Mouse (Mus musculus) ES-E14 (cell line): Measurements from ENCODE around the gene Tsc22d1. TPM values are rescaled to one million over a fixed set of nuclear protein-coding genes. Genes with fewer than 3 reads are reported as not detected.

ENCODE experiments used
- DNase-seq: peaks from one replicate; pipeline ENCODE4 v3.0.0-alpha.2; 2013; ENCODE audit warnings: low read depth, low spot score
- H3K27ac ChIP-seq: 2 replicates; pipeline ENCODE4 v1.5.1; 2012; ENCODE audit warnings: low read depth, mild to moderate bottlenecking, low read length, moderate library complexity, mixed read lengths; ENCODE audit not compliant: poor library complexity, insufficient read depth, severe bottlenecking
- H3K36me3 ChIP-seq: 2 replicates; pipeline ENCODE4 v1.6.1; 2012; ENCODE audit warnings: mild to moderate bottlenecking, low read length, moderate library complexity, mixed read lengths; ENCODE audit not compliant: control insufficient read depth, poor library complexity, insufficient read depth, severe bottlenecking
- H3K4me1 ChIP-seq, 2 experiments: fragments of 150-350 bp in 1 of 2; sonication (generic) in 1 of 2; 2 replicates each; pipeline ENCODE4 v1.6.1; 2012; ENCODE audit warnings: low read length in 2 of 2, mild to moderate bottlenecking in 1 of 2, mixed read lengths in 1 of 2; ENCODE audit not compliant: control insufficient read depth in 2 of 2, insufficient read depth in 2 of 2, poor library complexity in 1 of 2
- H3K4me3 ChIP-seq, 2 experiments: fragments of 150-350 bp in 1 of 2; sonication (generic) in 1 of 2; 2 replicates each; pipeline ENCODE4 v1.5.1; 2012; ENCODE audit warnings: low read length in 2 of 2, low read depth in 1 of 2, mild to moderate bottlenecking in 1 of 2, mixed read lengths in 1 of 2; ENCODE audit not compliant: insufficient read depth in 1 of 2, poor library complexity in 1 of 2, severe bottlenecking in 1 of 2
- H3K9ac ChIP-seq: 2 replicates; pipeline ENCODE4 v1.6.1; 2012; ENCODE audit warnings: low read depth, mild to moderate bottlenecking, low read length, mixed read lengths; ENCODE audit not compliant: poor library complexity, insufficient read depth, severe bottlenecking
- H3K9me3 ChIP-seq: fragments of 150-350 bp; sonication (generic); 2 replicates; pipeline ENCODE4 v1.6.1; 2012; ENCODE audit warnings: low read depth, mild to moderate bottlenecking, low read length; ENCODE audit not compliant: control insufficient read depth, insufficient read depth
- CHD2 ChIP-seq: IDR thresholded peaks from 2 replicates; pipeline ENCODE4 v1.6.1; 2014; ENCODE audit warnings: mild to moderate bottlenecking, low read depth, low read length, inconsistent platforms
- HCFC1 ChIP-seq: IDR thresholded peaks from 2 replicates; pipeline ENCODE4 v1.6.1; 2012; ENCODE audit warnings: low read length, inconsistent platforms, borderline replicate concordance; ENCODE audit not compliant: insufficient read depth
- MAFK ChIP-seq: IDR thresholded peaks from 2 replicates; pipeline ENCODE4 v1.6.1; 2014; ENCODE audit warnings: mild to moderate bottlenecking, low read depth, low read length, inconsistent platforms; ENCODE audit not compliant: insufficient read depth
- ZC3H11A ChIP-seq: IDR thresholded peaks from 2 replicates; pipeline ENCODE4 v1.6.1; 2012; ENCODE audit warnings: low read depth, mild to moderate bottlenecking, inconsistent platforms, low read length, borderline replicate concordance
- ZNF384 ChIP-seq: IDR thresholded peaks from 2 replicates; pipeline ENCODE4 v1.6.1; 2012; ENCODE audit warnings: low read depth, low read length, inconsistent platforms
- in situ Hi-C, 2 experiments: fragments of 600-800 bp; cut with MboI; formaldehyde crosslinking; loops; one replicate each; pipeline ENCODE4 v1.15.1; 2025; ENCODE audit warnings: low sequenced_read_pairs in 2 of 2, inconsistent platforms in 1 of 2; ENCODE audit not compliant: unreplicated experiment in 2 of 2
- total RNA-seq: library from RNA; depleted of rRNA; stranded (reverse); fragments of 300-350 nt; gene quantifications from 2 replicates; pipeline ENCODE4 v1.2.3, GENCODE M21; 2012

The Tsc22d1 gene
- total RNA-seq, 1 experiment = 129 TPM

DNA sequence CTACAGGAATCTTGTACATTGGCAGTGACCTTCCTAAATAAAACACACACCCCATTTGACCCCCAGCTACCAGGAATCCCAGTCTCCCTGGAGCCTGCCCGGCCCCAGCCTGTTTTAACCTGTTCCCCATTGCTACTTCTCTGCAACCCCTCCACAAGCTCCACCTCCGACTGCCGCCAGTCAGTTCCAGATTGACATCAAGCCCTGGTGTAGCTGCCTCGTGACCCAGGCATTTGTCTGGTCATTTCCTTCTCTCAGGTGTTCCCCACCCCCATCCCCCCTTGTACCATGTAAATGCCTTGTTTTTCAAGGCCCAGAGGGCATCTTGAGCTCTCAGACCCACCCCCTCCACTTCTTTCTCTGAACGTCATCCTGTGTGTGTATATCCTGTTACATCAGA lies 80.3 kb downstream of the Tsc22d1 start:
- Histone ChIP-seq H3K4me3 (peak overlapping the region; percentile 43 to 50), H3K36me3 (no peaks in the 10 kb centered on the region), H3K4me1 (peaks cover 8 to 14% of the 10 kb centered on the region in 2 experiments; a peak in 2 of 4 replicates), H3K9me3 (no peaks in the 10 kb centered on the region), H3K9ac (peak overlapping the region; percentile 39), H3K27ac (peak overlapping the region; percentile 68)
- in situ Hi-C loops = no loop called here
- TF ChIP-seq MAFK (no peak), HCFC1 (0 out of 2 replicates have a peak, but pooled peaks have one; percentile 22)
- DNase-seq = peak; percentile 91

GRCm38 (mm10) chr14:76497187-76497586 lies 82.4 kb downstream of the Tsc22d1 start:
- Histone ChIP-seq H3K4me1 (peaks cover 8 to 14% of the 10 kb centered on the region in 2 experiments; a peak in 2 of 4 replicates), H3K9ac (no peak overlapping the region), H3K27ac (no peak overlapping the region), H3K36me3 (no peaks in the 10 kb centered on the region), H3K9me3 (no peaks in the 10 kb centered on the region), H3K4me3 (no peak overlapping the region)
- DNase-seq = no peak
- TF ChIP-seq HCFC1 = no peak
- no peak for TF ChIP-seq ZC3H11A
- TF ChIP-seq CHD2 = no peak
- TF ChIP-seq ZNF384 = no peak
- no peak for TF ChIP-seq MAFK
- in situ Hi-C loops = no loop called here

DNA sequence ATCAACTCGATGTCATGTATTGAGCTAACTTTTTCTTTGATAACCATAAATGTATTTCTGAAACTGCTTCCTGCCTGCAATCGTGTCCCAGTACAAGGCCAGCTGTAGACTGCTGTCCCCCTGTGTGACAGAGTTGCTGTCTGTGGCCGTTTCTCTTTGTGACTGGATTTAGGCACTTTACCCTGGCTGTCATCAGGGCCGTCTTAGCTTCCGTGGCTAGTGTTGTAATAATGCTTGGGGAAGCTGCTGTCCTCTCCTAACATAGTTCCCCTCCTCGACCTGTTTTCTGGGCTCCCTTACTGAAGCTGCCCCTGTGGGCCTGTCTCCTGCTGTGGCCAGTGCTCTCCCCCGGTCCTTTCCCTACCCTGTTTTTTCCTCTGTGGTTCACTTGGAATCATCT lies 83.4 kb downstream of the Tsc22d1 start:
- TF ChIP-seq ZC3H11A (no peak), HCFC1 (no peak), ZNF384 (no peak), MAFK (no peak), CHD2 (no peak)
- H3K27ac ChIP-seq = no peak overlapping the region

GRCm38 (mm10) chr14:76499492-76499891 lies 84.7 kb downstream of the Tsc22d1 start:
- in situ Hi-C loops = no loop called here
- DNase-seq = no peak
- TF ChIP-seq CHD2 (no peak), HCFC1 (no peak), MAFK (no peak), ZNF384 (no peak), ZC3H11A (no peak)
- H3K9ac ChIP-seq = no peak overlapping the region
- H3K27ac ChIP-seq = no peak overlapping the region
- H3K4me3 ChIP-seq = no peak overlapping the region
- H3K4me1 ChIP-seq = peaks cover 3 to 14% of the 10 kb centered on the region in 2 experiments; a peak in 2 of 4 replicates
- H3K36me3 ChIP-seq = no peaks in the 10 kb centered on the region
- no peaks in the 10 kb centered on the region for H3K9me3 ChIP-seq

More for the DNA sequence above, 83.4 kb downstream of the Tsc22d1 start:
- no peak overlapping the region for H3K4me3 ChIP-seq
- no peaks in the 10 kb centered on the region for H3K9me3 ChIP-seq
- in situ Hi-C loops = no loop called here
- no peaks in the 10 kb centered on the region for H3K36me3 ChIP-seq
- H3K9ac ChIP-seq = no peak overlapping the region
- H3K4me1 ChIP-seq = peaks cover 8 to 14% of the 10 kb centered on the region in 2 experiments; a peak in 2 of 4 replicates
- no peak for DNase-seq

DNA sequence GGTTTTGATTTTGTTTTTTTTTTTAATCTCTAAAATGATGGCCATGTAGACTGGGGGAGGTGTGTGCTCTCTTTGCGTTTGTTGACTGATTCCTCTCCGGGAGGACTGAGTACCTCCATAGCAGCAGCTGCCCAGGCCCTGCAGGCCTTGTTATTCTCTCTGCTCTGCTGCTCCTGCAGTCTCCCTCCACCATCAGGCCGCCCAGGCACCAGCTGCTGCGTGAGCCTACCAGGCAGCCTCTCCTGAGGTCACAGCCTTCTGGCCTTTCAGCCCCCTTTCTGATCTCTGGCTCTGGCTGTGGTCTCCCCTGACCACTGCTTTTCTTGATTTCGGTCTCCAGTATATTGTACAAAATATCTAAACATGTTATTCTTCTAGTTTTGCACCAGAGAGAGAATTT lies 85.3 kb downstream of the Tsc22d1 start:
- no peak for DNase-seq
- TF ChIP-seq ZC3H11A = no peak
- TF ChIP-seq HCFC1 = no peak
- TF ChIP-seq MAFK = no peak
- TF ChIP-seq CHD2 = no peak
- TF ChIP-seq ZNF384 = no peak
- in situ Hi-C loops = loop anchor here (10.0 to 25.0 kb wide), 3 partner anchors 375 to 505 kb away; no protein-coding TSS in a partner anchor

More for the DNA sequence above, 85.3 kb downstream of the Tsc22d1 start:
- Histone ChIP-seq H3K36me3 (no peaks in the 10 kb centered on the region), H3K9ac (no peak overlapping the region), H3K9me3 (no peaks in the 10 kb centered on the region), H3K4me3 (no peak overlapping the region), H3K4me1 (peaks cover 3 to 8% of the 10 kb centered on the region in 2 experiments; a peak in 2 of 4 replicates), H3K27ac (no peak overlapping the region)
